Mouse (Mus musculus) left cerebral cortex, postnatal 4 days (tissue): ENCODE measurements around the gene Vps35l. TPM values are rescaled to one million over a fixed set of nuclear protein-coding genes. Genes with fewer than 3 reads are reported as not detected.

Source experiments
- DNase-seq: peaks from one replicate; pipeline ENCODE4 v3.0.0-alpha.2; 2022
- intact Hi-C: fragments of 180-260 bp; cut with DNase I; formaldehyde crosslinking; loops from one replicate; pipeline ENCODE4 v1.15.1; 2025
- total RNA-seq, 2 experiments: library from RNA; stranded (reverse); gene quantifications; 2 replicates each; pipeline ENCODE4 v1.2.3; 2021

Gene Vps35l
- total RNA-seq, 2 experiments from 2014 or later, result 84.4 to 85.7 TPM

DNA sequence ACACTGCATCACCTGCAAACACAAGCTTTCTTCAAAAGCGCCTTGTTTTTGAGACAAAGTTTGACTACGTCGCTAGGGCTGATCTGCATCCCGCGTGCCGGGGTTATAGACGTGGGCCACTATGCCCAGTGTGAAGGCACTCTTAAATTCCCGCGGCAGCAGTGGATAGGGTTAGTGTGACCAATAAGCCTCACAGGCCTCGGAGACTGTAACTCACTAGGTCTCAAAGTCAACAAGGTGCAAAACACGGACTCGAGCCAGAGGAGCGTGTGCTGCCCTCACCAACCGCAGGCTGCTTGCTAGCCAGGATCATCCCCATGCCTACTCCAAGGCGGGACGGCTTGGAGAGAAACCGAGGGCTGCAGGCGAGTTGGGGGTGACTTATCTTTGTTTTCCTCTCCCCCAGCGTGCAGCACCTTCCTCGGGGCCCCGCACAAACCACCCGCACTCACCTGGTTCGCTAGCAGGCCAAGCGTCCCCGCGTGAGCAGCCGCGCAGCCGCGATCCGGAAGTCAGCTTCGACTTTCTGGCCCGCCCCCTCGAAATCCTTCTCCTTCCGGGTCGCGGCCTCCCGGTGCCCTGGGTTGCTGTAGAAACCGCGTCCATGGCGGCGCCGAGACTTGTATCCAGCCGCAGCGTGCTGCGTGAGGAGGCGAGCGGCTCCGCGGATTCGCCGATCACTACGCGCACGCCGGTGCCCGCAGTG is 115.3 kb downstream of the Vps35l start, which contains the start of gene Iqck:
Iqck (plus strand) TSS at position 582 of the 706 bp plus-strand sequence.
- intact Hi-C loops, result loop anchor here (5.0 kb wide), 1 partner anchor 137 kb away; no protein-coding TSS in a partner anchor
- peak; percentile 94 for DNase-seq

DNA sequence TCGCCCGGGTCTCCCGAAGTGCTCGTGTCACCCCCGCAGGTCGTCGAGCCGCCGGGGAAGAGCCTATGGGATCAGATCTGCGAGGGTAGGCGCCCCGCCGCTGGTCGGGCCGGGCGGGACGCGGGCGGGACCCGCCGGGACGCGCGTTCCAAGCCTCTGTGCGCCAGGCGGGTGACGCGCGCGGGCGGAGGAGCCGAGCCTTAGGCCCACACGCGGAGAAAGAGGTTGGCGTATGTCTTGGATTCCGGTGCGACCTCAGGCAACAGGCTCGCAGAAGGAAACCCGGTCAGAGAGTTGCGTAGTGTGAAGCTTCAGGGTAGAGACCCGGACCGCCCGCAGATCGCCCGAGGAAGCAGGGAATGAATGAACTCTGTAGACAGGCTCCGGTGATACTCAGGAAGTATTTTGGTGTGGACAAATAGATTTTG is 115.9 kb downstream of the Vps35l start, which contains the start of gene Knop1:
Knop1 (minus strand) TSS at position 378 of the 428 bp plus-strand sequence.
- DNase-seq, result no peak
- intact Hi-C loops, result loop anchor here (5.0 kb wide), 1 partner anchor 136 kb away; no protein-coding TSS in a partner anchor

DNA sequence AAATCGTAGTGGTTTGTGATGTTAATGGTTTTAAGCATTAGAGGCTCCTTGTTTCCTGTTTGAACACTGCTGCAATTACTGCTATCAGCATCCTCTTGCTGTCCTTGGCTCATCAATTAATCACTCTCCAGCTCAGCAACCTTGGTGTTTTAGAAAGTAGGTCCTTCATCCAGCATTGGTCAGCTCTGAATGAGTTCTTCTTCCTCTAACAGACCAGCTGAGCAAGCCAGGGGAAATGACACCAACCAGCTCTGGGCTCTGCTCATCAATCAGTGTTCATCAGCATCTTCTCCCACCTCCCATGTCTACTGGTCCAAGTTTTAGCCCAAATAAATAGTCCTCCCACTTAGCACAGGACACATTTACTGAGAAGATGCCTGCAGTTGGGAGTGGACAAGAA is 118.6 kb downstream of the Vps35l start:
- intact Hi-C loops, result loop anchor here (5.0 kb wide), 1 partner anchor 134 kb away; no protein-coding TSS in a partner anchor
- DNase-seq, result no peak

DNA sequence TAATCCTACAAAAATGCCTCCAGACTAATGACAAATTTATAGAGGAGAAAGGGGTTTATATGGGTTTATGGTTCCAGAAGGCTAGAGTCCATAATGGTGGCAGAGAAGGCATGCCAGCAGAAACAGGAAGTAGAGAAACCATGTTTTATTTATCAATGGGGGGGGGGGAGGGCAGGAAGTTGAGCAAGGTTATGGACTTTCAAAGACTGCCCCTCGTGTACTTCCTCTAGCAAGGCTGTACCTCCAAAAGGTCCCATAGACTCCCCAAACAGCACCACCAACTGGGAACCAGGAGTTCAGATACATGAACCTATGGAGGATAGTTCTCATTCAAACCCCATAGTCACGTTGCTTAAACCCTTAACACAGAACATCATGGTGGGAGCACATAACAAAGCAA is 125.3 kb downstream of the Vps35l start:
- intact Hi-C loops, result no loop called here
- DNase-seq, result no peak

DNA sequence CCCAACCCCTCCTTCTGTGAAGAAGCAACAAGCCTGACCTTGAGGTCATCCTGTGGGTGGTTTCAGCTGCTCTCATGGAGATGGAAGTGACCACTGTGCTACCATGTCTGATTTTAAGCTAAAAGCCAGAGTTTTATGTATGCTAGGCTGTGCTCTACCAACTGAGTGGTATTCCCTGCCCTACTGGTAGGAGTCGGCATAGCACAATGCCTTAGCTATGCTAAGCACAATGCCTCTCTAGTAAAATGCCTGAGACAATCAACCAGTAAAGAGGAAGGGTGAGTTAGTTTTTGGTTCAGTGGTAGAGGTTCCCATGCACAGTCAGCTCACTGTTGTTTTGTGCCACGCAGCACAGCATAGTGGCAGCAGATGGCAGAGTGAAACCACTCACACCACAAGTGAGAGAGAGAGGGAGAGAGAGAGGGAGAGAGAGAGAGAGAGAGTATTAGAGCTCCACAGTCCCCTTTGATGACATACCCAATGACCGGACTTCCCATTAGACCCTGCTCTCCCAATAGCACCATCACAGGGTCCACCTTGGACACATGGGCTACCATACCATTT is 139.5 kb downstream of the Vps35l start:
- no peak for DNase-seq
- intact Hi-C loops, result no loop called here

DNA sequence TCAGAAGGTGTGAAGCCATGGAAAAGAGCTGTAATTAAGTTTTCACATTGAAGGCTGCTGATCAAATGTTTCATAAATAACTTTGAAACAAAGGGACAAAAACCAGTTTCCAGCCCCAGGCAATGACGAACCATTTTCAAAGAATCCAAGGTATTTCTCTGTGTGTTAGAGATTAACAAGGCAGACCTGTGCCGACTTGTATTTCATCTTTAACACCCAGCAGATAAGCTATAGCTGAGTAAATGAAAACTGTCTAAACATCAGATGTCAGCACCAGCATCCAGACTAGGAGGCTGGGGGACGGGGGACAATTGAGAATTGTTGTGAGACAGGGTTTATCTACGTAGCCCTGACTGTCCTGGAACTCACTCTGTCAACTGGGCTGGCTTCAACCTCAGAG is 143.9 kb downstream of the Vps35l start:
- DNase-seq, result no peak
- intact Hi-C loops, result no loop called here

DNA sequence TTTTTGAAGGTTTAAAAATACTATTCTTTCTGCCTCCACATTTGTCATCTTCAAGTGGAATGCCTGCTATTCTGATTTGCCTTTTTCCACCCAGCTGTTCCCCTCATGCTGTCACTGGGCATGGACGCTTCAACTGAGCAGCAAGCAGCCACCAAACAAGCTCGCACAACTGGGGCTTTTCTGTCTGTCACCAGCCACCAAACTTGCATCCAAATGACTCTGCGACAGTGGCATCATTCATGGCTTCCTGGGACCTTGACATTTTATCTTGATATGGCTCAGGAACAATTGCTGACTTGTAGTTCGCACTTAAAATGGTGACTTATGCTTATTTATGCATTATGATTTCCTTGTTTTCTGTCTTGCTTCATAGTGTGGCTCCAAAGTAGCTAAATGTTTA is 144.9 kb downstream of the Vps35l start:
- DNase-seq, result no peak
- intact Hi-C loops, result no loop called here

DNA sequence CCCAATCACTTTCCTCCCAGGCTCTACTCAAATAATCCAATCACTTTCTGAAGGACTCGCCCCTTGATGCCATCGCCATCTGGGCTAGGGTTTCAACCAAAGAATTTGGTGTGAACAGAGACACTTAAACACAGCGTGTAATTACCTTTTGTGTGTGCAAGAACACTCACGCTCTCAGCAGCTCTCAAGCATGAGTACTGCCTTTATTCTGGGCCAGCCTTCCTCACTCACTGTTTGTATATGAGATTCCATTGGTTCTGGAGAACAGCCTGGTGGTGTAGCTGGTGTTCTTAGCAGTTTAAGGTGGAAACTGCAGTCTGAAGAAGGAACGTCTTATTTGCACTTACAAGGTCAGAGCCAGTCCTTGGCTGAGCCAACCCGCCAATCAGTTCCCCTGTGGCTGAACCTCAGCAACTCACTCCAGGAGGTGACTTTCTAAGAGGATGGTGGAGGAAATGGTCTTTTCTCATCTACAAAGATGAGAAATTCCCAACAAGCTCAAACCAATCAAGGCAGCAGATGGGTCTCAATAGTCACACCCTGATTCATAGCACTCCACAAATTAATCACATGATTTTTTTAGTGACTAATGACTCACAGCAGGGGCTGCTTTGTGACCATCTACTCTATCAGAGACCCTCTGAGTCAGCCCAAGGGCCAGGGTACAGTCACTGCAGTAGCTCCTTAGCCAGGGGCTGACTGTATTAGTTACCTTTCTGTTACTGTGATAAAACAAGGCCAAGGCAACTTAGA is 147.5 kb downstream of the Vps35l start:
- DNase-seq, result no peak
- intact Hi-C loops, result no loop called here

DNA sequence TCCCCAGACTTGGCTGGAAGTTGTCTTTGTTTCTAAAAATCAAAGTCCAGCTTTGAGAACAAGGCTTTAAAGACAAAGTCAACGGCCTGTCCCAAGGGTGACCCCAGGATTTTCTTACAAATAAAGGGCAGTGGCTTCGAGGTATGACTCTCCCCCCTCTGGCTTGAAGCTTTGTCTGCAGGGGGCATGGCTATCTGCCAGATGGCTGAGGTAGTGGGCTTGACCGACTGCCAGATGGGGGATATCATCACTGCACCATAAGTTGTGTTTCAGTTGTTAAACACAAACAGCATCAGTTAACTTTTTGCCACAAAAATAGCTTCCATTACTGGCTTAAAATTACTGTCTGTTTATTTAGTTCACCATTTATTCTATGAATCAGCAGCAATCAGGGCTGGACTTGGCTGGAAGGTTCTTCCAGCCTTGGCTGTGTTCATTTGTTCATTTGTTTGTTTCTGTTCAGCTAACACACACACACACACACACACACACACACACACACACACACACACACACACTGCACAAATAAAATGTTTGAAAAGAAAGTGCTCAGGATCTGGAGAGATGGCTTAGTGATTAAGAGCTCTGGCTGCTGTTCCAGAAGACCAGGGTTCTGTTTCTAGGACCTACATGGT is 149.1 kb downstream of the Vps35l start:
- intact Hi-C loops, result no loop called here

More for the DNA sequence above, 149.1 kb downstream of the Vps35l start:
- DNase-seq, result peak; percentile 76

Other genes with a start within 250 kb of the Vps35l start
- gene Itpripl2, start 248.3 kb upstream of the Vps35l start, total RNA-seq, result 1 to 10 TPM; 3.5 to 3.9 TPM
- gene Coq7, start 206.9 kb upstream of the Vps35l start, total RNA-seq, result 10 to 100 TPM; 28.2 to 31.2 TPM
- 10 to 100 TPM; 13.7 TPM for gene Tmc7, start 155.5 kb upstream of the Vps35l start, total RNA-seq
- under 1 TPM; 0.24 to 0.60 TPM for gene Tmc5, start 142.9 kb upstream of the Vps35l start, total RNA-seq
- gene Gde1, start 34.4 kb upstream of the Vps35l start, total RNA-seq, result 100 to 1,000 TPM; 154 to 159 TPM
- 10 to 100 TPM; 40.3 to 43.4 TPM for gene Ccp110, start 27.7 kb upstream of the Vps35l start, total RNA-seq
- 1 to 10 TPM; 3.5 to 4.0 TPM for gene Iqck, start 115.5 kb downstream of the Vps35l start, total RNA-seq
- gene Knop1, start 116.0 kb downstream of the Vps35l start, total RNA-seq, result 10 to 100 TPM; 42.8 to 46.3 TPM